Mouse (Mus musculus): ENCODE data around the gene Espl1. TPM values are rescaled to one million over a fixed set of nuclear protein-coding genes. Genes with fewer than 3 reads are reported as not detected.
A peak's percentile ranks its signal among the peaks of the same experiment; 100 is the strongest.
"Not testable (repeated sequence)": the region's sequence is repeated elsewhere in the genome, so short reads cannot be mapped to it uniquely, and the experiment has no call there.

Espl1 gene
- total RNA-seq, 2 experiments from 2014 or later = 23.2 to 28.2 TPM

DNA sequence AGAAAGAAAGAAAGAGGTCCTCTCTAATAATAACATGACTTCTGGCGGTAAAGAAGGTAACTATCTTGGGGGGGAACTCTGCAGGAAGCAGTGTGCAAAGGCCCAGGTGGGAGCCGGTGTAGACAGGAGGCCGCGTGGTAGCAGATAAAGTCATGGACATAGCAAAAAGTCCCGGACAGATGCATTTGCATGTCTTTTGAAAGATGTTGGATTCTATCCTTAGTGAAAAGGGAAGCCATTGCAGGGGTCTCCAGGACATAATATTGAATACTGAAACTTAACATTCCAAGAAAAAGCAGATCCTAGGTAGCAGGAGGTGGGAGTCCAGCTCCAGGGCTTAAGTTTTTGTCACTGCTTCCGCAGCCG, 17.4 kb upstream of the Espl1 start:
- no peak for DNase-seq

DNA sequence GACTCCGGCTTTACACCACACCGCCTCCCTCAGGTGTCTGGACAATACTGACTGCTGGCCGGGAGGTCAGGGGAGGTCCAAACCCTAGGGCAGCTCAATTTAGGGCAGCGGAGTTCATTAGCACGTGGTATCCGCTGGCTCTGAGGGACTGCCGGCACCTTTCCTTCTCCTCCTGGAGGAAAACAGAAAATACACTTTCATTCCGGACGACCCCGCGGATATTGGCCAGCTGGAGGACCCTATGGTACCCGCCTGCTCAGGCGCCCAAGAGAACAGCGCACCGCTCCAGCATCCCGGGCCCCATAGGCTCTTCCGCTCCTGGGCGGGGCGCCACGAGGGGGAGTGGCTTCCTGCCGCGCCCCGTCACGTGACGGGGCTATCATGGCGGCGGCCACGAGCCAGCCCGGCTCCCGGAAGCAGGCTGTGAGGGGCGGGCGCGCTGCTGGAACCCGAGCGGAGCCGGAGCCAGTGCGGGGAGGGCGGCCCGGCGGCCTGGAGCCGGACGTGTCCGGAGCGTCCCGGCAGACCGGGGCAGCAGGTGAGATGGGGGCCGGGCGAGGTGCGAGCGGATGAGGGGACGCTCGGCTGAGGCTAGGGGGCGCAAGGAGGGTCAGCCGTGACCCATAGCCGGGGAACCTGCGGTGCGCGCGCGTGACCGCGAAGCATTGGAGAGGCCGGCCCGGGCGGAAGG, 16.8 kb upstream of the Espl1 start, which contains the start of gene Mfsd5:
Gene Mfsd5 (plus strand): TSS at position 363 of the 691 bp plus-strand sequence.
- peak; percentile 90 for DNase-seq

GRCm38 (mm10) chr15:102279783-102280520, 16.1 kb upstream of the Espl1 start:
- no peak for DNase-seq

DNA sequence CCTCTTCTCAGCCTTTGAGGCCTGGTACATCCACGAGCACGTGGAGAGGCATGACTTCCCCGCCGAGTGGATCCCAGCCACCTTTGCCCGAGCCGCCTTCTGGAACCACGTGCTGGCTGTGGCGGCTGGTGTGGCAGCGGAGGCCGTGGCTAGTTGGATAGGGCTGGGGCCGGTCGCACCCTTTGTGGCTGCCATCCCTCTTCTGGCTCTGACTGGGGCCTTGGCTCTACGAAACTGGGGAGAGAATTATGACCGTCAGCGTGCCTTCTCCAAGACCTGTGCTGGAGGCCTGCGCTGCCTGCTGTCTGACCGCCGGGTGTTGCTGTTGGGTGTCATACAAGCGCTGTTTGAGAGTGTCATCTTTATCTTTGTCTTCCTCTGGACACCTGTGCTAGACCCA, 15.4 kb upstream of the Espl1 start:
- DNase-seq = no peak

DNA sequence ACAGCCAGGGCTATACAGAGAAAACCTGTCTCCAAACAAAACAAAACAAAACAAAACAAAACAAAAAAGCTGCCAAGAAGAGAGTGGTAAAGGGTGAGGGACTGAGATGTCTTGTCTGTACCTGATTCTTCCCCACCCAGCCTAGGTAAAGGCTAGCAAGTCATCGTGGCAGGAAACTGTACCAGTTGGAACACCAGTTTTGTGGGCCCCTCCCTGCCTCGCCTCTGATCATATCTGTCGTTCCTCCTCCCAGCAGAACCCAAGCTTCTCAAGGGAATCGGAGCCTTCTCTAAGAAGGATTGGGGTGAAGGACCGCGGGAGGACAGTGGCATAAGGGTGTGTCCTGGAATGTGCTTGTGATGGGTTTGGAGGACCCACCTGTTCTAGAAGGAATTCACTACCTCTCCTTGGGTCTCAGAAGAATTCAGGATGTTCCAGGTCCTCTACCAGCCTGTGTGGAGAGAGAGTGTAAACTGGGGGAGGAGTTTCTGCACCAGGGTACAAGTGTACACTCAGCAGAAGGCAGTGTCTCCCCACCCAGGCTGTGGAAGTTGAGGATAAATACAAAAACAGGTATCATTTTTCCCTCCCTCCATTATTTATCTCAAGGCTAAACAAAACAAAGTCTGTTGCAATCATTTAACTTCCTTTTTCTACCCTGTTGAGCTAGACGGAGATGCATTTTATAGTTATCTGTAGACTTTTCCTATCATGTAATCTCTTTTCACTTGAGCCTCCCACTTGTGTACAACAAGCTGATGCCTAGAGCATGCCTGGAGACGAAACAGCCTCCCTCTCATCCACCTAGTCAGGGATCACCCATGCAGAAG, 13.4 kb upstream of the Espl1 start:
- DNase-seq = no peak

DNA sequence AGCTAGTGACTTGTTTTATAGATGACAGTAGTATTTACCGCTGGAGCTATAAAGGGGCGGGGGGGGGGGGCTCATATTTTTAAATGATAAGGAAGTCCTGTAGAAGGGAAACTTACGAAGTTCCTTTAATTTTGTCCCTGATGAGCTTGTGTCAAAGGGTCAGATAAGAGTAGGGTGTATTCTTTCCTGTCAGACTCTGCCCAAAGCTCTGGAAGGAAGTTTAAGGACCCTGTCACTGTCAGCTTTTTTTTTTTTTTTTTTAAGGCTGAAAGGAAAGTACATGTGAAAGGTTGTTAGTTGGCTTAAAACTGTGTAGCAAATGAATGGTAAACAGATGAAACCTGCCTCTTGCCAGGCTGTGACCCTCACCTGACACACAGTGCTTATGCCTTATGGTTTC, 12.4 kb upstream of the Espl1 start:
- no peak for DNase-seq

DNA sequence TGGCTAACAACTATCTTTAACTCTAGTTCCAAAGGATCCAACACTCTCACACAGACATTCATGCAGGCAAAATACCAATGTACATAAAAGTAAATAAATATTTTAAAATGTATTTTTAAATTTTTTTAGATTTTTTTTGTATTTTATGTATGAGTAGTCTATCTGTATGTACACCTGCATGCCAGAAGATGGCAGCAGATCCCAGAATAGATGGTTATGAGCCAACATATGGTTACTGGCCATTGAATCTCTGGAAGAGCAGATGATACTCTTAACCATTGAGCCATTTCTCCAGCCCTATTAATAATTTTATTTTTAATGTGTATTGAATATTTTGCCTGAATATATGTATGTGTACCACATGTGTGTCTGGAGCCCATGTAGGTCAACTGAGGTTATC, 8.7 kb upstream of the Espl1 start:
- DNase-seq = peak; percentile 59

GRCm38 (mm10) chr15:102296368-102297006, 421 bp downstream of the Espl1 start:
- DNase-seq = no peak

DNA sequence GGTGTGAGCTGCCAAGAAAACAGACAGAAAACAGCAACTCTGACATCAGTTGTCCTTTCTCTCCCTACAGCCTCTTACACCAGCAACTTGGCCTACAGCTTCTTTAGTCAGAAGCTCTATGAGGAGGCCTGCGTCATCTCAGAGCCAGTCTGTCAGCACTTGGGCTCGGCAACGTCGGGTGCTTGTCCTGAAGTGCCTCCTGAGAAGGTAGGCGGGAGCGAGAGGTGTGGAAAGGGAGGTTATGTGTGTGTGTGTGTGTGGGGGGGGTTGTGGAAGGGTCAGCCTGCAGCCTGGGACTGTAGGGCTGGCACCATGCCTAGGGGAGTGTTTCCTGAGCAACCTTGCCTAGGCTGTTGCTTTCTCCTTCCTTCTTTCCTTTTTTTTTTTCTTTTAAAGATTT, 6.5 kb downstream of the Espl1 start:
- peak; percentile 74 for DNase-seq

- DNase-seq = no peak
Measured at GRCm38 (mm10) chr15:102308717-102309116, 12.7 kb downstream of the Espl1 start.

- peak; percentile 71 for DNase-seq
Measured at GRCm38 (mm10) chr15:102310074-102310845, 14.2 kb downstream of the Espl1 start.

DNA sequence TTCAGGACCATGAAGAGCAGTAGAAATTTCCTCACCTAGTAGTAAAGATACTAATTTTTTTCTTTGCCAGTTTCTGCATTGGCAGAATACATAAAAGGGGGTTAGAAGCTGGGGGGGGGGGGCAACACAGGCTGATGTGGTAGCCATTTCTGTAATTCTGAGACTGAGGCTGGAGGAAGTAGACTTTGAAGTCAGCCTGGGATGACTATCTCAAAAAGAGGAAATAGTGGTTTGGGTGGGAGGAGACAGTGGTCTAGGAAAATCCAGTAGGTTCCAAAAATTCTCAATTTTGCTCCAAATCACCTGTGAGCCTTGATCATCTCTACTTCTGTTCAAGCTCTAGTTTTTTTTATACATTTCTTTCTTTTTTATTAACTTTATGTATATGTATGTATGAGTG, 15.4 kb downstream of the Espl1 start:
- DNase-seq = no peak

DNA sequence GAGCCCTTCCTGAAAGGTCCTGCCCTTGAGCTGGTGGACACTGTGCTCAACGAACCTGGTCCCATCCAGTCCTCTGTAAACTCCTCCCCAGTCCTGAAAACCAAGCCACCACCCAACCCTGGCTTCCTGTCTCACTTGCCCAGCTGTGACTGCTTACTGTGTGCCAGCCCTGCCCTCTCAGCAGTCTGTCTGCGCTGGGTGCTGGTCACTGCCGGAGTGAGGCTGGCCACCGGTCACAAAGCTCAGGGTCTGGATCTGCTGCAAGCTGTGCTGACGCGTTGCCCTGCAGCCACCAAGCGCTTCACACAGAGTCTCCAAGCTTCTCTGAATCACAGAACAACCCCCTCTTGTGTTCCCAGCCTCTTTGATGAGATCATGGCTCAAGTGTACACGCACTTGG, 19.2 kb downstream of the Espl1 start:
- no peak for DNase-seq

DNA sequence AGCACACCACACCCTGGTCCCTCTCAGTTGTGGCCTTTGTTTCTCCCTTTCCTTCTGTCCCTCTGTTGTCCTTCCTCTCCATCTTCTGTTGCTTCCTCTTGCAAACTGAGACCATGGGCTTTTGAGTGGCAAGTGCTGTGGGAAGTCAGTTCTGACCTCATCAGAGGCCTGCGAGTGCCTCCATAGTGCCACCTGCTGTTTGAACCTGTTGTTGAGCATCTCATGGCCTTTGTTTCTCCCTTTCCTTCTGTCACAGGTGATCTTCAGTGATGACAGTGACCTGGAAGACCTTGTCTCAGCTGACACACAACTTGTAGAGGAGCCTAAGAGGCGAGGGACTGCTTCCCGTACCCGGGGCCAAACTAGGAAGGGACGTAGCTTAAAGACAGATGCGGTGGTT, 20.2 kb downstream of the Espl1 start:
- DNase-seq = peak; percentile 76

GRCm38 (mm10) chr15:102324654-102325473, 28.8 kb downstream of the Espl1 start:
- DNase-seq = no peak

- DNase-seq = peak; percentile 86
Measured at GRCm38 (mm10) chr15:102326022-102326576, 30.0 kb downstream of the Espl1 start, which contains the start of gene Pfdn5. Gene Pfdn5, plus strand, starts transcription at chr15:102326116.

DNA sequence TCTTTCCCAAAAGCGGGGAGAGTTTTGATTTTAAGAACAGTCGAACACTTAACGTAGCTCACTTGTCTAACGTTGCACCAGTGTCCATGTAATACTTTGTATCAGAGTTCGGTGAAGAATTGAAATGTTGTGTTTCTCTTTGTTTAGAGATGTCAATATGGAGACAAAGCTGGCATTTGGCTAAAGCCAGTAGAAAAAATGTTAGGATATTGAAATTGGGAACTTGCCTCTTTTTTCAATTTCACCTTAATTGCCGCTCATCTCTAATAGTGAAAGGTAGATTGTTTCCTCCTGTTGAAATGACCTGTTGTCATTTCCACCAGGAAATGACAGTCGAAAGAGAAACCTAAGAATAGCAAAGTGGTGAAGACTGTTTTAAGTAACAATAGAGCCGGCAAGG, 30.8 kb downstream of the Espl1 start:
- DNase-seq = no peak

GRCm38 (mm10) chr15:102331610-102332015, 35.5 kb downstream of the Espl1 start, which contains the start of gene Myg1:
Gene Myg1, plus strand, starts transcription at chr15:102331709.
- peak; percentile 82 for DNase-seq

- DNase-seq = no peak
Measured at GRCm38 (mm10) chr15:102335254-102335653, 39.2 kb downstream of the Espl1 start.

DNA sequence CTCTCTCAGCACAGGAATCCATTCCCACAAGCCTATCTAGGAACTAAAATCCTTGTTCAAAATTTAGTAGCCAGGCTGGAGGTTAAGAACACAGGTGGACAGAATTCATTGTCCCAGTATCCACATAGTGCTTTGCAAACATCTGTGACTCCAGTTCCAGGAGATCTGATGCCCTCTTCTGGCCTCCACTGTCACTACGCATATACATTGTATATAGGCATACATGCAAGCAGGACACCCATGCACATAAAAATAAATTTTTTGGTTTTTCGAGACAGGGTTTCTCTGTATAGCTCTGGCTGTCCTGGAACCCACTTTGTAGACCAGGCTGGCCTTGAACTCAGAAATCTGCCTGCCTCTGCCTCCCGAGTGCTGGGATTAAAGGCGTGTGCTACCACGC, 39.9 kb downstream of the Espl1 start:
- DNase-seq = not testable (repeated sequence)

Data from heart, postnatal 4 days (tissue).